Mouse (Mus musculus): ENCODE measurements at regions not wholly inside any gene's neighbourhood (a gene's known extent, or its start where the extent isn't known, plus 50 kb on each side); places are given as distances from the start of the nearest gene placed in this dataset.
"Not testable (repeated sequence)": the region's sequence is repeated elsewhere in the genome, so short reads cannot be mapped to it uniquely, and the experiment has no call there.

- no peaks in the 10 kb centered on the region for H3K79me3 ChIP-seq (ENCODE audit: low read depth)
- TF ChIP-seq CEBPB (IDR thresholded peaks at IDR 0.05; ENCODE audit: low read depth) (no peak), USF1 (IDR thresholded peaks at IDR 0.05; ENCODE audit: low read depth) (no peak), CTCF (IDR thresholded peaks at IDR 0.05; ENCODE audit: control insufficient read depth, insufficient read depth, insufficient read length) (no peak), FOSL1 (IDR thresholded peaks at IDR 0.05; ENCODE audit: insufficient read depth, low read length, poor library complexity, severe bottlenecking) (no peak), MAX (IDR thresholded peaks at IDR 0.05) (no peak), MYOG (IDR thresholded peaks at IDR 0.05; ENCODE audit: control insufficient read depth, extremely low read depth, insufficient read length) (no peak), MYOD1 (IDR thresholded peaks at IDR 0.05; ENCODE audit: control insufficient read depth, insufficient read length, low read depth) (no peak)
- H3K79me2 ChIP-seq (ENCODE audit: control insufficient read depth, insufficient read depth), result no peaks in the 10 kb centered on the region
- no peaks in the 10 kb centered on the region for H3K36me3 ChIP-seq (ENCODE audit: control insufficient read depth, insufficient read depth)
- no peaks in the 10 kb centered on the region for H3K27me3 ChIP-seq (ENCODE audit: control insufficient read depth, insufficient read depth, insufficient read length)
- H3ac ChIP-seq (ENCODE audit: control insufficient read depth, insufficient read length, low read depth), result no peak overlapping the region
- no peak overlapping the region for H3K4me3 ChIP-seq (ENCODE audit: insufficient read depth, poor library complexity, severe bottlenecking)
Measured at GRCm38 (mm10) chr1:17348271-17348670, 797.4 kb downstream of the Crisp4 start.

- Histone ChIP-seq H3K4me3 (ENCODE audit: insufficient read depth, poor library complexity, severe bottlenecking) (no peak overlapping the region), H3K27me3 (ENCODE audit: control insufficient read depth, insufficient read depth, insufficient read length) (no peaks in the 10 kb centered on the region), H3ac (ENCODE audit: control insufficient read depth, insufficient read length, low read depth) (no peak overlapping the region), H3K79me3 (ENCODE audit: low read depth) (no peaks in the 10 kb centered on the region), H3K79me2 (ENCODE audit: control insufficient read depth, insufficient read depth) (no peaks in the 10 kb centered on the region), H3K36me3 (ENCODE audit: control insufficient read depth, insufficient read depth) (no peaks in the 10 kb centered on the region)
- TF ChIP-seq FOSL1 (IDR thresholded peaks at IDR 0.05; ENCODE audit: insufficient read depth, low read length, poor library complexity, severe bottlenecking), result no peak
- TF ChIP-seq MYOG (IDR thresholded peaks at IDR 0.05; ENCODE audit: control insufficient read depth, extremely low read depth, insufficient read length), result no peak
- no peak for TF ChIP-seq USF1 (IDR thresholded peaks at IDR 0.05; ENCODE audit: low read depth)
- no peak for TF ChIP-seq MYOD1 (IDR thresholded peaks at IDR 0.05; ENCODE audit: control insufficient read depth, insufficient read length, low read depth)
- no peak for TF ChIP-seq CEBPB (IDR thresholded peaks at IDR 0.05; ENCODE audit: low read depth)
- TF ChIP-seq CTCF (IDR thresholded peaks at IDR 0.05; ENCODE audit: control insufficient read depth, insufficient read depth, insufficient read length), result no peak
- TF ChIP-seq MAX (IDR thresholded peaks at IDR 0.05), result no peak
Measured at GRCm38 (mm10) chr1:17337827-17338226, 807.9 kb downstream of the Crisp4 start.

- not testable (repeated sequence) for H3K79me2 ChIP-seq (ENCODE audit: control insufficient read depth, insufficient read depth); H3ac ChIP-seq (ENCODE audit: control insufficient read depth, insufficient read length, low read depth); H3K36me3 ChIP-seq (ENCODE audit: control insufficient read depth, insufficient read depth); H3K27me3 ChIP-seq (ENCODE audit: control insufficient read depth, insufficient read depth, insufficient read length); H3K4me3 ChIP-seq (ENCODE audit: insufficient read depth, poor library complexity, severe bottlenecking); H3K79me3 ChIP-seq (ENCODE audit: low read depth)
Measured at GRCm38 (mm10) chr1:17311392-17311791, 834.3 kb downstream of the Crisp4 start.

- not testable (repeated sequence) for H3ac ChIP-seq (ENCODE audit: control insufficient read depth, insufficient read length, low read depth); H3K79me2 ChIP-seq (ENCODE audit: control insufficient read depth, insufficient read depth); H3K36me3 ChIP-seq (ENCODE audit: control insufficient read depth, insufficient read depth); H3K79me3 ChIP-seq (ENCODE audit: low read depth); H3K4me3 ChIP-seq (ENCODE audit: insufficient read depth, poor library complexity, severe bottlenecking); H3K27me3 ChIP-seq (ENCODE audit: control insufficient read depth, insufficient read depth, insufficient read length)
Measured at GRCm38 (mm10) chr1:17309928-17310327, 835.8 kb downstream of the Crisp4 start.
